Mouse (Mus musculus): ENCODE results near the gene Eef2k.

Eef2k gene

GRCm38 (mm10) chr7:120844689-120845088 is 2.1 kb downstream of the Eef2k start:
- DNase-seq (ENCODE audit: low spot score): no peak

GRCm38 (mm10) chr7:120848831-120849512 is 6.3 kb downstream of the Eef2k start:
- no peak for DNase-seq (ENCODE audit: low spot score)

- DNase-seq (ENCODE audit: low spot score): no peak
These were observed 7.5 kb downstream of the Eef2k start for GRCm38 (mm10) chr7:120850165-120850564.

- DNase-seq (ENCODE audit: low spot score): no peak
These were observed 17.2 kb downstream of the Eef2k start for GRCm38 (mm10) chr7:120859854-120860253.

GRCm38 (mm10) chr7:120860799-120861487 is 18.3 kb downstream of the Eef2k start:
- DNase-seq (ENCODE audit: low spot score): no peak

- no peak for DNase-seq (ENCODE audit: low spot score)
These were observed 18.9 kb downstream of the Eef2k start for GRCm38 (mm10) chr7:120861488-120862047.

- no peak for DNase-seq (ENCODE audit: low spot score)
These were observed 19.6 kb downstream of the Eef2k start for GRCm38 (mm10) chr7:120862196-120862595.

- DNase-seq (ENCODE audit: low spot score): no peak
These were observed 20.0 kb downstream of the Eef2k start for GRCm38 (mm10) chr7:120862626-120863025.

- DNase-seq (ENCODE audit: low spot score): no peak
These were observed 20.8 kb downstream of the Eef2k start for GRCm38 (mm10) chr7:120863476-120863875.

- DNase-seq (ENCODE audit: low spot score): no peak
These were observed 22.5 kb downstream of the Eef2k start for GRCm38 (mm10) chr7:120865100-120865499.

GRCm38 (mm10) chr7:120865832-120866231 is 23.2 kb downstream of the Eef2k start:
- DNase-seq (ENCODE audit: low spot score): no peak

GRCm38 (mm10) chr7:120866684-120867083 is 24.1 kb downstream of the Eef2k start:
- DNase-seq (ENCODE audit: low spot score): no peak

- DNase-seq (ENCODE audit: low spot score): no peak
These were observed 25.1 kb downstream of the Eef2k start for GRCm38 (mm10) chr7:120867720-120868119.

GRCm38 (mm10) chr7:120869883-120870282 is 27.3 kb downstream of the Eef2k start:
- no peak for DNase-seq (ENCODE audit: low spot score)

- DNase-seq (ENCODE audit: low spot score): no peak
These were observed 27.9 kb downstream of the Eef2k start for GRCm38 (mm10) chr7:120870431-120871008.

- no peak for DNase-seq (ENCODE audit: low spot score)
These were observed 30.5 kb downstream of the Eef2k start for GRCm38 (mm10) chr7:120873083-120873482.

GRCm38 (mm10) chr7:120874021-120874420 is 31.4 kb downstream of the Eef2k start:
- no peak for DNase-seq (ENCODE audit: low spot score)

GRCm38 (mm10) chr7:120874764-120875539 is 32.3 kb downstream of the Eef2k start:
- DNase-seq (ENCODE audit: low spot score): no peak

- DNase-seq (ENCODE audit: low spot score): no peak
These were observed 33.1 kb downstream of the Eef2k start for GRCm38 (mm10) chr7:120875540-120876388.

- DNase-seq (ENCODE audit: low spot score): no peak
These were observed 35.6 kb downstream of the Eef2k start for GRCm38 (mm10) chr7:120878271-120878670.

- no peak for DNase-seq (ENCODE audit: low spot score)
These were observed 37.3 kb downstream of the Eef2k start for GRCm38 (mm10) chr7:120879972-120880371.

Measured in T-cell, adult 2 months (primary cell).